Mouse (Mus musculus): ENCODE results near the gene Ctps.

The Ctps gene

DNA sequence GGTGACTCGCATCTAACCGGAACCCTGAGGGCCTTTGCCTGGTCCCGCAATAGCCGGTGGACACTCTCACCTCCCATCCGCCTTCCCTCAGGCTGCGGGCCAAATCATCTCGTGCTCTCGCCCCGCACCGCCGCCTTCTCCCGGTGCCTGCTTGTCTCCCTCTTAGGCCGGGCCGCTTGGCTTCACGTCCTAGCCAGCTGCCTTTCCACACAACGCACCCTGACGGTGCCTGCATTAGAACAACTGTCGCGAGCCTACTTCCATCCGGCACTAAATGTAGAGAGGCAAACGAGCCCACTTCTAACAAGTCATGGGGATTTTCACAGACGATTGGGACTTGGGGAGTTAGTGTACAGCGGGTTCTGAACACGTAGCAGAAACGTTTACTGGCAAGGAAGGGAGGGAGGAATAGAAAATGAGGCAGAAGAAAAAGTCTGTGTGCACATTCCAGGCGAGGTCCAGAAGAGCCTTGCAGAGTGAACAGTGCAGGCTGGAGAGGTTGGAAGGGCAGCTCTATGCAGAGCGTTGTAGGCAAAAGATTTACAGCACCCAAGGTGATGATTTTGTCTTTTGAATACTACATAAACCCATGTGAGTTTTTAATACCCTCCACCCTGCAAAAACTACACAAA lies 478 bp upstream of the Ctps start:
- DNase-seq (ENCODE audit: low spot score in 2 of 2), result no peak

DNA sequence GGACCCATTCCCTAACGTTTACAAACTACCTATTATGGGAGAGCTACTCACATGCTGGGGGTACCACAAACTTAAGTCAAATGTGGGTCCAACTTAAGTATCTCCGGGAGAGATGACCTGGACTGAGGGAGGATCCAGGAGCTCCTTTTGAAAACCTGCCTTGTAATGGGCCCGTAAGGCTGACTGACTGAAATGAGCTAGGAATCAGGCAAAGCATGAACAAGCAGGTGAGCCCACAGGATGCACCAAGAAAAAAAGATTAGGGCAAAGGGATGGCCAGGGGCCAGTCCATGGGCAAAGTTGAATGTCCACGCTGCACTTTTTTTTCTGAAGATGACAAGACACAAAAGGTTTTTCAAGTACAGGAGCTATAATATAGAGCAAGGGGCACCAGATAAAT lies 1.1 kb downstream of the Ctps start:
- DNase-seq (ENCODE audit: low spot score in 2 of 2), result peak in 1 of 2 experiments; percentile 20

DNA sequence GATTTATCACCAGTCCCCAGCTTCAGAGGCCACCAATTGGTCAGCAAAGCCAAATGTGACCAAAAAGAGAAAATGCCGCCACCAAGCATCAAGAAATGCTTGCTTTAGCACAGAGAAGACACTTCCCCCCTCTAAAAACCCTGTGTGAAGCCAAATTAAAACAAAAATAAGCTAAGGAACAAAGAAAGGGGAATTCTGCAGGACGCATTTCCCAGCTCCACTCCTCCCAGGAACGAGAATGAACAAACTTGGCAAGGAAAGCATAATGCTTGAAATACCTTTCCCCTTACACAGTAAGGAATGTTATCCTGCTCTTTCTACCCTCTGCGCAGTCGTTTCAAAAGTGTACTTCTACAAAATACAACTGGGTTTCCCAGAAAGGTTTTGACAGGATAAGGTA lies 2.1 kb downstream of the Ctps start:
- DNase-seq (ENCODE audit: low spot score in 2 of 2), result no peak

DNA sequence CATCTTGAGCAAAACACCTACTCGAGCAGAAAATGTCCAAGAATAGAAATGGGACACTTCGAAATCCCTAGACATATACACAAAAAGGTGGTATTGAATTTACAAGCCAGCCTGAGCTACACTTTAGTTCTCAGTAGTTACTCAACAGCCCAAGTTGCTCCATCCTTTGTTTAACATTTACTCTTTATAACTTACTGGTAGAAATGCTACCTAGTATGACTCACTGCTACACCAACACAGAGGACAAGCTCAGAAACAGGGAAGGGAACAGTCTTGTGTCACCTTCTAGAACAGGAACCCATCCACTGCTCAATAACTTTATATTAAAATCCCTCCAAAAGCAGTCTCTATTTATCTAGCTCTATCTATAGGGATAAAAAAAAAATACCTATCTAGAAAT lies 4.3 kb downstream of the Ctps start:
- no peak for DNase-seq (ENCODE audit: low spot score in 2 of 2)

DNA sequence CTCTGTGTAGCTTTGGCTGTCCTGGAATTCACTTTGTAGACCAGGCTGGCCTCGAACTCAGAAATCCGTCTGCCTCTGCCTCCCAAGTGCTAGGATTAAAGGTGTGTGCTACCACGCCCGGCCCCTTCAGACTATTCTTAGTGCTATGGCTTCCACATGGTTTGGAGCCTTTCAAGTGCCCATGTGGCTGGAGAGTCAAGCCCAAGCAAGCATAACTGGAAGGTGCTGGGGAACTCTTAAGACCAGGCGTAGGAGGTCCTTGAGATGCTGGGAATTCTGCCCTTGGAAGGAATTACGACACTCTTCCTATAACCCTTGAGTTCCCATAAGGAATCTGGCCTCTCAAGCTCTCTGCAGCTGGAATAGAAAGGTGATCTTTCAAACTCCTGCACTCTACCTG lies 13.5 kb downstream of the Ctps start:
- no peak for DNase-seq (ENCODE audit: low spot score in 2 of 2)

DNA sequence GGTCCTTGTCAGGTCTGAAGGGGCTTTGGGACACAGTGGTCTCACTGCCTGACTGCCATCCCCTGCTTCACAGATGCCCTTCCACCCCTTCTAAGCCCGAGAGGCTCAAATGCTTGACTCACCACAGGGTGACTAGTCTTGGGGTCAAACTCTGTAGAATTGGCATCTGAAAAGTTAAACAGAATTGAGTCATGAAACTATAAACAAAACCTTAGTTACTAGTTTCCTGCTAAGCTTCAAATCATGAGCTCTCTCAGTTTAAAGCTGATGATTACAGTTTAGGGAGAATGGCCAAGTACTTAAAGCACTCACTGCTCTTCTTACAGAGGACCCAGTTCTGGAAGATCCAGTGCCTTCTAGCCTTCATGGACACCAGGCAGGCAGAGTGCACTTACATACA lies 25.2 kb downstream of the Ctps start:
- DNase-seq (ENCODE audit: low spot score in 2 of 2), result no peak

DNA sequence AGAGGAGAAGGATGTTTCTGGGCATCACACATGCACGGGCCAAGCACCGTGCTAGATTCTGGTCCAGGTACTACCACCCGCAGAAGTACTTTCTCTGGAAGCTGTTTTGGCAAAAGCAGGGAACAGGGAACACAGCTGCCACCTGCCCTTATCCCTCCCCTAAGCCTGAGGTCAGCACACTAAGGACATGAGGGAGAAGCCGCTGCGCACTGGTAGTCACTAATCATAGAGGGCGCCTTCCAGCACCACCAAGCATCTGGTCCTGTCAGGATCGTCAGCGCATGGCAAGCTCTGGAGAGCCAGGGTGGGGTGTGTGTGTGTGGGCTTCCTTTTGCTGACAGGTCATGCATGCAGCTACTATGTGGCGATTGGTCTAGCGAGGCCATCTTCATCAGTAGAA lies 31.4 kb downstream of the Ctps start:
- no peak for DNase-seq (ENCODE audit: low spot score in 2 of 2)

DNA sequence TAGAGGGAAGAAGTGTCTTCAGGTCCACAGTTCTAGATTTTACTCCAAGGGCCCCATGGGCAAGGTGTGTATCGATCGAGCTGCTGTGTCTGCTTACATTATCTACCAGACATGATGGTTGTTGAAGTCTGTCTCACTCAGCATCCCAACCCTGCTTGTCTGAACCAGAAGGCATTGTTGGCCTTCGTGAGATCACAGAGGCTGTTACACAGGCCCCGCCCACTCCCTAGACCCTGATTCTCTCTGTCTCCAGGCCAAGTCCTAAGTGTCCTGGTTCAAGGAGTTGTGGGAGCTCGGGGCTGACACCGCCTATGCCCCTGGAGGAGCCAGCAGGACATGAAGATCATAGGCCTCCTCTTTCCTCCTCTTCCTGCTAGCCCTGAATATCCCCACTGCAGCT lies 38.1 kb downstream of the Ctps start, which contains the start of gene Slfnl1:
Gene Slfnl1, plus strand, starts transcription at position 246 of the 400 bp plus-strand sequence.
- no peak for DNase-seq (ENCODE audit: low spot score in 2 of 2)

DNA sequence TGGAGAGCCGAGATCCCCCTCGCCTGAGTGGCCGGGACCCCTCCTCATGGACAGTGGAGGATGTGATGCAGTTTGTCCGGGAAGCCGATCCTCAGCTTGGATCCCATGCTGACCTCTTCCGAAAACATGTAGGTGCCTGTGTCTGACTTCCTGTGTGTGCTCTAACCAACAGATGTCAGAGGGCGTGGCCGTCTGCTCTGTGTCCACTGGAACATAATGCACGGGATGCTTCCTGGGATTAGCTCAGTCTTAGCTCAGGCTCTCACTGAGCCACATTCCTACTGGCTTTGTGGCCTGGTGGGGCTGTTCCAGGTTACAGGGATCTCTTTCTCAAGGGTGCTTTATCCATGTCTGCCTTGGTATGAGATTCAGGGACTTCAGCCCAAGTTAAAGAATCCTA lies 41.9 kb downstream of the Ctps start:
- no peak for DNase-seq (ENCODE audit: low spot score in 2 of 2)

DNA sequence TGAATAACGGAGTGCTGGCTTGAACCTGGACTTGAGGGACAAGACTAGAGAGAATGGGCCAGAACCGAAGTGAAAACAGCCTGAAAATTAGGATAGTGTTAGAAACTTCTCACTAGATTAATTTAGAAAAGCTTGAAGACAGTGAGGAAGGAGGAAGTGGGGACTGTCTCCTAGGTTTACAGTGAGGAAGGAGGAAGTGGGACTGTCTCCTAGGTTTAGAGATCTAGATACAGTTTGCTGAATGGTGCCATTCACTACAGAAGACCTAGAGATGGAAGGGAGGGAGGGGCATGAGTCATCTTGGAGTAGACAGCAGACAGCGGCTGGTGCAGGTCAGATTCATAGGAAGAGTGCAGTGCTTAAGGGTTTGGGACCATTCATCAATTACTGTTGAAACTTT lies 47.0 kb downstream of the Ctps start:
- DNase-seq (ENCODE audit: low spot score in 2 of 2), result no peak

DNA sequence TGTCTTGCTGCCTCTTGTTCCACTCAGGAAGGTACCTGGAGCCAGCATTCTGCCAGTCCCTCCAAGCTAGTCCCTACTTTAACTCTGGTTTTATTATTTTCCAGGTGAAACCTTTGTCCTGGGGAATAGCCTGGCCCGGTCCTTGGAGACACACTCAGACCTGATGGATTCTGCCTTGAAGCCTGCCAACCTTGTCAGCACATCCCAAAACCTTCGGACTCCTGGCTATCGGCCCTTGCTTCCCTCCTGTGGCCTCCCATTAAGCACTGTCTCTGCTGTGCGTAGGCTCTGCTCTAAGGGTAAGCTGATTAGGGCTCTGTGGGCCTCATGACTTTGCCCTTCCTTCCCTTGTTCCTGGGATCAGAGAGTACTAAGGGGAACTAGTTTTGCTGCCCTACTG lies 47.7 kb downstream of the Ctps start:
- no peak for DNase-seq (ENCODE audit: low spot score in 2 of 2)

DNA sequence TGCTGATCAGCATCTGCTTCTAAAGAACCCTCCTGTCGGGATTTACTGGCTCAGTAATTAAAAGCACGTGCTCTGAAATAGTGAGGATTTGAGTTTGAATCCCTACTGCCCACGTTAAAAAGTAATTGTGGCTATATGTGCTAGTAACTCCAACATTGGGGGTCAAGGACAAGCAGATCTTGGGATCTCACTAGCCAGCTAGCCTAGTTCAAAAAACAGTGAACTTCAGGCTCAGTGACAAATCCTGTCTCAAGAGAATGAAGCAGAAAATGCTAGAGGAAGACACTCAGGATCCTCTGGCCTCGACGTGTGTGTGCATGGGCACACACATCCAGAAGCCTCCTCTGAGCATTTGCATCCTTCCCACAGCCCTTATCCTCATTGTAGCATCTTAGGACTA lies 48.3 kb downstream of the Ctps start:
- no peak for DNase-seq (ENCODE audit: low spot score in 2 of 2)

DNA sequence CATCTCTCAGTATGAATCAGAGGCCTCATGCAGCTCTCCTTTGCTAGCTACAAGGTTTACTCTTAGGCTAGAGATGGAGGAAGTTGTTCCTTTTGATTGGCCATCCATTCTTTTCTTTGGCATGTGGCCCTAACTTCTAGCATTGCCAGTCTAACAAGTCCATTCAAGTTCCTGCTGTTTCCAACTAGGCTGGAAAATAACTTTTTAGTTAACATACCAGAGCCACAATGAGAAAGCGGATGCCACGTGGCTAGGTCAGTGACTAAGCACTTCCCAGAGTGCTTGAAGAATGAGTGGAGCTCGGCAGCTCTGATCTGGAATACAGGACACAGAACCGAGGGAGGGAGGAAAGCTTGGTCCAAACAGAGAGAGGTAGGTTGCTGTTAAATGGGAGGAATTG lies 52.7 kb downstream of the Ctps start:
- DNase-seq (ENCODE audit: low spot score in 2 of 2), result no peak

DNA sequence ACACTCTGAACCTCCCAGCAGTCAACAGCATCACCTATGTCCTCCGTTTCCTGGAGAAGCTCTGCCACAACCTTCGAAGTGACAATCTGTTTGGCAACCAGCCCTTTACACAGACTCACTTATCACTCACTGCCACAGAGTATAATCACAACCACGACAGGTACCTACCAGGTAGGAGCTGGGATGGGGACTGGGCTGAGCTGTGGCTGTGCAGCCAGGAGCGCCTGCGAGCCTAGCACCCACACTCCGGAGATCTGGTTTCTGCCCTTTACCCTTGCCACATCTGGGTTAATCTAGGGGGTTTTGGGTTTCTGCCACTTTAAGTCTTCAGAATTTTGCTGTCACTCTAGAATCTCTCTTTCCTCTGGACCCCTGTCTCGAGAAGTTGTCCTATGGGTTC lies 53.2 kb downstream of the Ctps start:
- no peak for DNase-seq (ENCODE audit: low spot score in 2 of 2)

DNA sequence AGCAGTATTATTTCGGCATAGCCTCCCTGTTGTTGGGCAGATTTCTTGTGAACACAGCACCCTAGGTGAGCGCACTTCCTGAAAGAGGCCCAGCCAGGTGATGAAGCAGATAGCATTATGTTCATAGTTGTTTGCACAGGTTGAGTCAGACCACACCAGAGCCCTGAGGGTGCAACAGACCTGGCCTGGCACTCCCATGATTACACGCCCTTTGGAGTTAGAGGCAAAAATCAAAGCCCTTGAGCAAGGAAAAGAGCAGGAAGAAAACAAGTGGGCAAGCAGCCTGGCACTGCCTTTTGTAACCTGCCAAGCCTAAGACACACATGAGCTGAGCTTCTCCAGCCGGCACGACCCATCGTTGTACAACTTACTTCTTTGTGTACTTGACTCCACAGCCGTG lies 53.6 kb downstream of the Ctps start:
- DNase-seq (ENCODE audit: low spot score in 2 of 2), result no peak

DNA sequence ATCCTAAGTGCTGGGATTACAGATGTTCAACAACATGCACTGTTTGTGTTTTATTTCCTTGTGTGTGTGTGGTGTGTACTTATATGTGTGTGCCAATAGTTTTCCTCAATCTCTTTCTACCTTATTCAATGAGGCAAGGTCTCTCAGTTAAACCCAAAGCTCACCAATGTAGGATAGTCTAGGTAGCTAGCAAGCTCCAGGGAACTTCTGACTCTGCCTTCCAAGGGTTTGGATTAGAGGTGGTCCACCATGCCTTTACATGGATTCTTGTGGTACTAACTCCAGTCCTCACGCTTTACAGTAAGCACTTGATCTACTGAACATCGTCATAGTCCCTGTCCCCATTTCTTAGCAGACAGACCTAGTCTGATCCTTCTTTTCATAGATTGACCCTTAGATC lies 55.7 kb downstream of the Ctps start:
- no peak for DNase-seq (ENCODE audit: low spot score in 2 of 2)

DNA sequence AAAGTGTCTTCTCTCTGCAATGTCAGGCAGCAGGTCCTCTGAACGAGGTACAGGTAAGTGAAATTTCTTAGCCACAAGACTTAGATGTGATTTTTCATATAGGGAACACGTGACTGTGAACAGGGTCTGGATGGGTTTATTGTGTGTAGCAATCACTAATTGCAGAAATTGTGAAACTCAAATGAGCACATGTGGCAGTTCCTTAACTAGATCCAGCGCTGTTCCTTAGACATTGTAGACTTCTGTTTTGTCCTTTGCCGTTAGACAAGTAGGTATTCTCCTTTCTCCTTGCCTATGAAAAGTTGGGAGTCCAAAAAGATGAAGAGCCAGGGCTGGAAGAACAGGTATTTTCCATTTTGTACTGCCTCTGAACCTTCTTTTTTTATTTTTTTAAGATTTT lies 58.9 kb downstream of the Ctps start:
- no peak for DNase-seq (ENCODE audit: low spot score in 2 of 2)

DNA sequence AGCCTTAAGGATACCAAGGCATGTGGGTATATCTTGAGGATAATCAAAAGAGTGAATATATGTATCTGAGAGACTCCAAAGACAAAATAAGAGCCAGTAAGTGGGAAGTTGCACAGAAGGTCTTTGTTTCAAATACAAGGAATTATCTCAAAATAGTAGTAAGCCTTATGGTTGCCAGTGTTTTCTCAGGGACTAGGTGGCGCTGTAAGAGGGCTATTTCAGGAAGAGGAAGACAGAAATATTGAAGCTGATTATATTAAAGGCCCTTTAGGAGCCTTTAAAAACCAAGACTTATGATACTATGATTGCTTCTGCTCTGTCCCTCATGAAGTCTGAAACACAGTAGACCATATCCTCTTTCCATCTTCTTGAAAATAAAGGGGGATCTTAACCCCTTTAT lies 63.1 kb downstream of the Ctps start:
- DNase-seq (ENCODE audit: low spot score in 2 of 2), result no peak

Measured in frontal cortex, postnatal 36 days (tissue).